Mouse (Mus musculus): ENCODE measurements around the gene Lipc. TPM values are rescaled to one million over a fixed set of nuclear protein-coding genes. Genes with fewer than 3 reads are reported as not detected.

The Lipc gene
- total and polyA plus RNA-seq, 2 experiments: 210 to 384 TPM

GRCm38 (mm10) chr9:70827911-70828310 is 124.1 kb downstream of the Lipc start:
- Histone ChIP-seq H3K36me3 (ENCODE audit: control insufficient read depth, insufficient read depth, low read length) (peaks cover 2% of the 10 kb centered on the region; the same call in 1 of the 2 replicates), H3K4me1 (ENCODE audit: control insufficient read depth, insufficient read depth, low read length) (peaks cover 20% of the 10 kb centered on the region), H3K79me2 (ENCODE audit: control insufficient read depth, insufficient read depth, low read length) (peaks cover 3% of the 10 kb centered on the region; the same call in 1 of the 2 replicates), H3K27ac (replicated peaks; ENCODE audit: insufficient read depth, low read depth, low read length) (peak overlapping the region; percentile 23), H3K9ac (ENCODE audit: low read depth, low read length) (no peak overlapping the region), H3K4me3 (ENCODE audit: insufficient read depth, low read depth, low read length) (no peak overlapping the region), H3K27me3 (ENCODE audit: control insufficient read depth, insufficient read depth, low read length) (no peaks in the 10 kb centered on the region)
- TF ChIP-seq CTCF (IDR thresholded peaks at IDR 0.05; ENCODE audit: low read depth, low read length): no peak
- no peak for TF ChIP-seq POLR2A (IDR thresholded peaks at IDR 0.05; ENCODE audit: extremely low read depth, insufficient read depth, low read length)
- DNase-seq (ENCODE audit: extremely low read depth, low read depth, low spot score): peak; percentile 80
- WGBS: 32% methylated on average over 6 of the region's 6 CpGs

GRCm38 (mm10) chr9:70824103-70824502 is 127.9 kb downstream of the Lipc start:
- peaks cover 19% of the 10 kb centered on the region for H3K4me1 ChIP-seq (ENCODE audit: control insufficient read depth, insufficient read depth, low read length)
- TF ChIP-seq CTCF (IDR thresholded peaks at IDR 0.05; ENCODE audit: low read depth, low read length) (no peak), POLR2A (IDR thresholded peaks at IDR 0.05; ENCODE audit: extremely low read depth, insufficient read depth, low read length) (no peak)
- no peaks in the 10 kb centered on the region for H3K27me3 ChIP-seq (ENCODE audit: control insufficient read depth, insufficient read depth, low read length)
- no peak overlapping the region; the same call in 1 of the 2 replicates for H3K27ac ChIP-seq (replicated peaks; ENCODE audit: insufficient read depth, low read depth, low read length)
- H3K9ac ChIP-seq (ENCODE audit: low read depth, low read length): no peak overlapping the region
- H3K4me3 ChIP-seq (ENCODE audit: insufficient read depth, low read depth, low read length): no peak overlapping the region
- 31% methylated on average over 3 of the region's 3 CpGs for WGBS
- no peaks in the 10 kb centered on the region for H3K79me2 ChIP-seq (ENCODE audit: control insufficient read depth, insufficient read depth, low read length)
- peak; percentile 85 for DNase-seq (ENCODE audit: extremely low read depth, low read depth, low spot score)
- peaks cover 2% of the 10 kb centered on the region; the same call in 1 of the 2 replicates for H3K36me3 ChIP-seq (ENCODE audit: control insufficient read depth, insufficient read depth, low read length)

GRCm38 (mm10) chr9:70818739-70819138 is 133.3 kb downstream of the Lipc start:
- WGBS: 92% methylated on average over 14 of the region's 14 CpGs
- Histone ChIP-seq H3K4me1 (ENCODE audit: control insufficient read depth, insufficient read depth, low read length) (peaks cover under 1% of the 10 kb centered on the region; the same call in 1 of the 2 replicates), H3K36me3 (ENCODE audit: control insufficient read depth, insufficient read depth, low read length) (peaks cover 6% of the 10 kb centered on the region; the same call in 1 of the 2 replicates), H3K79me2 (ENCODE audit: control insufficient read depth, insufficient read depth, low read length) (no peaks in the 10 kb centered on the region), H3K27ac (replicated peaks; ENCODE audit: insufficient read depth, low read depth, low read length) (no peak overlapping the region), H3K27me3 (ENCODE audit: control insufficient read depth, insufficient read depth, low read length) (no peaks in the 10 kb centered on the region), H3K9ac (ENCODE audit: low read depth, low read length) (no peak overlapping the region), H3K4me3 (ENCODE audit: insufficient read depth, low read depth, low read length) (no peak overlapping the region)
- DNase-seq (ENCODE audit: extremely low read depth, low read depth, low spot score): no peak
- TF ChIP-seq CTCF (IDR thresholded peaks at IDR 0.05; ENCODE audit: low read depth, low read length) (no peak), POLR2A (IDR thresholded peaks at IDR 0.05; ENCODE audit: extremely low read depth, insufficient read depth, low read length) (no peak)

- H3K36me3 ChIP-seq (ENCODE audit: control insufficient read depth, insufficient read depth, low read length): peaks cover 5% of the 10 kb centered on the region; the same call in 1 of the 2 replicates
- 95% methylated on average over 1 of the region's 1 CpGs for WGBS
- no peak overlapping the region for H3K9ac ChIP-seq (ENCODE audit: low read depth, low read length)
- no peaks in the 10 kb centered on the region for H3K79me2 ChIP-seq (ENCODE audit: control insufficient read depth, insufficient read depth, low read length)
- TF ChIP-seq POLR2A (IDR thresholded peaks at IDR 0.05; ENCODE audit: extremely low read depth, insufficient read depth, low read length): no peak
- TF ChIP-seq CTCF (IDR thresholded peaks at IDR 0.05; ENCODE audit: low read depth, low read length): no peak
- no peaks in the 10 kb centered on the region for H3K27me3 ChIP-seq (ENCODE audit: control insufficient read depth, insufficient read depth, low read length)
- H3K4me1 ChIP-seq (ENCODE audit: control insufficient read depth, insufficient read depth, low read length): no peaks in the 10 kb centered on the region
- DNase-seq (ENCODE audit: extremely low read depth, low read depth, low spot score): no peak
- no peak overlapping the region for H3K4me3 ChIP-seq (ENCODE audit: insufficient read depth, low read depth, low read length)
- no peak overlapping the region for H3K27ac ChIP-seq (replicated peaks; ENCODE audit: insufficient read depth, low read depth, low read length)
These were observed 134.6 kb downstream of the Lipc start for GRCm38 (mm10) chr9:70817396-70817795.

GRCm38 (mm10) chr9:70816701-70817305 is 135.2 kb downstream of the Lipc start:
- Histone ChIP-seq H3K4me1 (ENCODE audit: control insufficient read depth, insufficient read depth, low read length) (no peaks in the 10 kb centered on the region), H3K79me2 (ENCODE audit: control insufficient read depth, insufficient read depth, low read length) (no peaks in the 10 kb centered on the region), H3K36me3 (ENCODE audit: control insufficient read depth, insufficient read depth, low read length) (peaks cover 5% of the 10 kb centered on the region; the same call in 1 of the 2 replicates), H3K27ac (replicated peaks; ENCODE audit: insufficient read depth, low read depth, low read length) (no peak overlapping the region), H3K27me3 (ENCODE audit: control insufficient read depth, insufficient read depth, low read length) (no peaks in the 10 kb centered on the region), H3K4me3 (ENCODE audit: insufficient read depth, low read depth, low read length) (no peak overlapping the region), H3K9ac (ENCODE audit: low read depth, low read length) (no peak overlapping the region)
- no peak for DNase-seq (ENCODE audit: extremely low read depth, low read depth, low spot score)
- 92% methylated on average over 14 of the region's 14 CpGs for WGBS
- no peak for TF ChIP-seq POLR2A (IDR thresholded peaks at IDR 0.05; ENCODE audit: extremely low read depth, insufficient read depth, low read length)

- H3K4me1 ChIP-seq (ENCODE audit: control insufficient read depth, insufficient read depth, low read length): no peaks in the 10 kb centered on the region
- H3K27ac ChIP-seq (replicated peaks; ENCODE audit: insufficient read depth, low read depth, low read length): no peak overlapping the region
- H3K4me3 ChIP-seq (ENCODE audit: insufficient read depth, low read depth, low read length): no peak overlapping the region
- H3K27me3 ChIP-seq (ENCODE audit: control insufficient read depth, insufficient read depth, low read length): no peaks in the 10 kb centered on the region
- H3K79me2 ChIP-seq (ENCODE audit: control insufficient read depth, insufficient read depth, low read length): no peaks in the 10 kb centered on the region
- TF ChIP-seq POLR2A (IDR thresholded peaks at IDR 0.05; ENCODE audit: extremely low read depth, insufficient read depth, low read length) (no peak), CTCF (IDR thresholded peaks at IDR 0.05; ENCODE audit: low read depth, low read length) (no peak)
- H3K9ac ChIP-seq (ENCODE audit: low read depth, low read length): no peak overlapping the region
- WGBS: 51% methylated on average over 12 of the region's 12 CpGs
- peaks cover 18% of the 10 kb centered on the region; the same call in 1 of the 2 replicates for H3K36me3 ChIP-seq (ENCODE audit: control insufficient read depth, insufficient read depth, low read length)
- DNase-seq (ENCODE audit: extremely low read depth, low read depth, low spot score): peak; percentile 71
These were observed 139.5 kb downstream of the Lipc start for GRCm38 (mm10) chr9:70812551-70812950.
